Mouse (Mus musculus): ENCODE measurements around the gene C1qtnf2.

C1qtnf2 gene

DNA sequence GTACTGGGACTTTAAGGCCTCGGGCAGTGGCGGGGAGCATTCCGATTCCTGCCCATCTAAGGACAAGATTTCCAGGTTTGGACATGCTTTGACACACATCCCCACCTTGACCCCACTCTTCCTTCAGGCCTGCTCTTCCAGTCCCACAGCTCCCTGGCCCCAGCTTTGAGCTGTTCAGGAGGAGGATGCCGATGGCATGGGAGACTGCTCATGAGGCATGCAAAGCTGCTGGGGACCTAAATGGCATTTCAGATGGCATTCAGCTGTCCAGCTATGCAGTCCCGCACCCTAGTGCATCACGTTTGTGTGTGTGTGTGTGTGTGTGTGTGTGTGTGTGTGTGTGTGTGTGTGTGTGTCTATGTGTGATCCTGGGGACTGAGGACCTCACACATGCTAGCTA, 63.0 kb downstream of the C1qtnf2 start:
- no peak for DNase-seq (ENCODE audit: low spot score)

DNA sequence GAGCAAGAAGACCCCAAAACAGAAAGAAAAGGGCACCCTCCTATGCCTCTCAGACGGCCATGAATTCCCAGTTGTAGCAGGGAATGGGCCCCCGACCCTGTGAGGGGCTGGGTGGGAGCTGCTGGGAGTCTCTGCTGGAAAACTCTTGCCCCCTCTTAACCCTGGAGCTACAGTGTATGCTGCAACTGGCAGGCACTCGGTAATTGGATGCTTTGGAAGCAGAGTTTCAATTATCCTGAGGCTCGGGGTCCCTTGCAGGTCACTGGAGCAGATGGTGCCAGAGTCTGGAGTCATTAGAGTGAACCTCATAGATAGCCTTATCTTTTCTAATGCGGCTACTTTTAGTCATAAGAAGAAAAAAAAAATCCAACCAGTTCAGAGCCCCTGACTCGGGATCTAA, 65.8 kb downstream of the C1qtnf2 start:
- DNase-seq (ENCODE audit: low spot score) = peak; percentile 82
